Mouse (Mus musculus): Measurements from ENCODE around the gene Ppp1cb. TPM values are rescaled to one million over a fixed set of nuclear protein-coding genes. Genes with fewer than 3 reads are reported as not detected.

Gene Ppp1cb
- polyA plus RNA-seq, 1 experiment from 2014 or later, result 203 TPM

DNA sequence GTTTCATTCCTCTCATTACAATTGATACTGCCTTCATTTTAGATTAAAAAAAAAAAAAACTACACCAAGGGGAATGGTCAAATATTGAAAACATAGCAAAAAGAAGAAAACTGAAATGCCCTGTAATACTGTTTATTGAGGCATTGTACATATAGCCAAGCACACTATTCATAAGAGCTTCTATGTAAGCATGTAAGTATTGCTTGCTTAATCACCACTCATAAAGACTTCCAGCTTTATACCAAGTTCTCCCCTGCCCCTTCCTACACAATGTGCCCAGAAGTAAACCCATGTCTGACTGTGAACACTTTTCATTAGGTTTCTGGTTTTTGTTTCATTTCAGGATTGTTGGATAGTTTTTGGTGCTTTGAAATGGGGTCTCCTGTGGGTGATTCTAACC is 11.8 kb upstream of the Ppp1cb start:
- Histone ChIP-seq H3K9me3 (replicated peaks) (no peaks in the 10 kb centered on the region), H3K9ac (replicated peaks) (no peak overlapping the region), H3K4me3 (replicated peaks) (no peak overlapping the region), H3K4me1 (no peaks in the 10 kb centered on the region), H3K4me2 (no peak overlapping the region), H3K36me3 (no peaks in the 10 kb centered on the region), H3K27ac (replicated peaks) (no peak overlapping the region), H3K27me3 (replicated peaks) (no peaks in the 10 kb centered on the region)
- ATAC-seq (ENCODE audit: low FRiP score), result no peak

DNA sequence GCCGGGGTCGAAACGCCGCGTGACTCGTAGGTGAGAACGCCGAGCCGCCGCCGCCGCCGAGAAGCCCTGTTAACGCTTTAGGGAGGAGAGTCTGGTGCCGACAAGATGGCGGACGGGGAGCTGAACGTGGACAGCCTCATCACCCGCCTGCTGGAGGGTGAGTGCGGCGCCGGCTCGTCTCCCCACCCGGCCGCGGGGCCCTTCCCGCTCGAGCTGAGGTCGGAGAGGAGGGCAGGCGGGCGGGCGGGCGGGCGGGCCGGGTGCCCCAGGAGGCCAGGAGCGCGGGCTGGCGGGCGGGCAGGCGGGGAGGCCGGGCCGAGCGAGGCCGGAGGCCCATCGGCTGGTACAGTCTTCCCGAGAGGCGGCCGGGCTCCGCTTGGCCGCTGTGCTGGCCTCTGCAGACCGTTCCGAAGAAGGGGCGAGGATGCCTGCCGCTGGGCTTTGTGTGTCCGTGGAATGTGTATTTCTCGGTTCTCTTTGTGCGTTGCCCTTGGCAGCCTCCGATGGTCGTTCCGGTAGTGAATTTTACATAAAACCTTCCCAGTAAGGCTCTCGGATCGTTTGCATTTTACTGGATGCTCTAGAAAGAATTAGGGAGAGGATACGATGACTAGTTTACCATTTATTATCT is 723 bp downstream of the Ppp1cb start:
- WGBS, result 0% methylated on average over 44 of the region's 63 CpGs
- ATAC-seq (ENCODE audit: low FRiP score), result peak; percentile 85

DNA sequence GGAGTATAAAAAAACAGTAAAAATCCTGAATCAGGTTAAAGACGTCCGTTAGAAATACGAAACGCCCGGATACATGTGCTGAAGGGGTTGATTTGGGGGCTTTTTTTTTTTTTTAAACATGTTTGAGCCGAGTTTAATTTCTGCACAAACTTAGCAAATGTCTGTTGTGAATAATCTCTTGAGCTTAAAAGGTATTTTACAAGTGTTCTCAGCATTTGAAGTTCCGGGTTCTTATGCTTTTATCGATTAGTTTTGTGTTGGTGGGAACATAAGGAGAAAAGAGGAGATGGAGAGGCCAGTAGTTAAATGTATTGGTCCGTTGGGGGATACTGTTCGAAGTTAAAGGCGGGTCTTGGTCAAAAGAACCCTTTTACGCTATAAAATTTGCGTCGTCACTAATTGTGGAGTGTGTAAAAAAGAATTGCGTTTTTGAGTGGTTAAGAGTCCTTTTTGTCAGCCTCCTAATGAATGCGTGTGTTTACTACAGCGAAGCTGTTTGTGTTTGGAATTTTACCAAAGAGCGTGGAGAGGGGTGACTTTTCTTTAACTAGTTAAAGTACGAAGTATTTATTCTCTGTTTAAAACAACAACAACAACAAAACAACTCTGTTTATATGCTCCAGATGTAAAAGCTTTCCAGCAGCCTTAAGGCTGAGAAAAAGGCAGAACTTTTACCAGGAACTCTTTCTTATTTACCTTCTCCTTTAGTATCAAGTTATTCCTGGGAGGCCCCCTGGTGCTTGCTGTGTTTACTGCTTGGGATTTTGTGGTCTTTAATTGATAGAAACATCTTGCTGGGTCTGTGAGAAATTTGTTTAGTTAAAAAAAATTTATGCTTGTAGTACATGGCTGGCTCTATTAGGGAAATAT is 1.5 kb downstream of the Ppp1cb start:
- H3K9me3 ChIP-seq (replicated peaks), result no peaks in the 10 kb centered on the region
- peak overlapping the region; percentile 85 for H3K4me3 ChIP-seq (replicated peaks)
- no peaks in the 10 kb centered on the region for H3K27me3 ChIP-seq (replicated peaks)
- H3K27ac ChIP-seq (replicated peaks), result peak overlapping the region; percentile 99
- H3K9ac ChIP-seq (replicated peaks), result peak overlapping the region; percentile 92
- no peaks in the 10 kb centered on the region for H3K36me3 ChIP-seq
- WGBS, result under 1% methylated on average over 19 of the region's 19 CpGs
- ATAC-seq (ENCODE audit: low FRiP score), result no peak
- H3K4me2 ChIP-seq, result peak overlapping the region; percentile 72
- peaks cover 17% of the 10 kb centered on the region for H3K4me1 ChIP-seq

More for the DNA sequence above, 723 bp downstream of the Ppp1cb start:
- Histone ChIP-seq H3K4me3 (replicated peaks) (peak overlapping the region; percentile 85), H3K4me1 (peaks cover 17% of the 10 kb centered on the region), H3K27me3 (replicated peaks) (no peaks in the 10 kb centered on the region), H3K27ac (replicated peaks) (peak overlapping the region; percentile 99), H3K9me3 (replicated peaks) (no peaks in the 10 kb centered on the region), H3K9ac (replicated peaks) (peak overlapping the region; percentile 92), H3K4me2 (peak overlapping the region; percentile 72), H3K36me3 (no peaks in the 10 kb centered on the region)

DNA sequence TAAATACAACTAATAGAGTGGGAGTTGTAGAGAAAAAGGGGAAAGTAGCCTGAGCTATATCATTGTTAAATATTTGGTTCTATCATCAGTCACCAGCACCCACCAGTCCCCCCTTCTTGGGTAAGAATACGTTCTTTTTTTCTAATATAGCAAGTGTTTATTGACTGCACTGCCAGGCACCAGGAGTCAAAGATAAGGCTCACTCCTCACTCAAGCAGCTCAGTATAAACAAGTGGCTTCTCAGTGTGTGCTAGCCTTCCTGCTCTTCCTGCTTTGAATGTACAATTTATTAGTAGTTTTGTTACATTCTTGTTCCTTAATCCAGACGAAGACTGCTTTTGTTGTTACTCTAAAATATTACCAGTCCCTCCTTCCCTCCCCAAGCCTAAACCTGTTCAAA is 2.3 kb downstream of the Ppp1cb start:
- Histone ChIP-seq H3K4me1 (peaks cover 17% of the 10 kb centered on the region), H3K9me3 (replicated peaks) (no peaks in the 10 kb centered on the region), H3K27ac (replicated peaks) (no peak overlapping the region), H3K4me2 (peak overlapping the region; percentile 53), H3K36me3 (no peaks in the 10 kb centered on the region), H3K4me3 (replicated peaks) (peak overlapping the region; percentile 26), H3K27me3 (replicated peaks) (no peaks in the 10 kb centered on the region), H3K9ac (replicated peaks) (no peak overlapping the region)
- 34% methylated on average over 2 of the region's 2 CpGs for WGBS
- ATAC-seq (ENCODE audit: low FRiP score), result no peak

DNA sequence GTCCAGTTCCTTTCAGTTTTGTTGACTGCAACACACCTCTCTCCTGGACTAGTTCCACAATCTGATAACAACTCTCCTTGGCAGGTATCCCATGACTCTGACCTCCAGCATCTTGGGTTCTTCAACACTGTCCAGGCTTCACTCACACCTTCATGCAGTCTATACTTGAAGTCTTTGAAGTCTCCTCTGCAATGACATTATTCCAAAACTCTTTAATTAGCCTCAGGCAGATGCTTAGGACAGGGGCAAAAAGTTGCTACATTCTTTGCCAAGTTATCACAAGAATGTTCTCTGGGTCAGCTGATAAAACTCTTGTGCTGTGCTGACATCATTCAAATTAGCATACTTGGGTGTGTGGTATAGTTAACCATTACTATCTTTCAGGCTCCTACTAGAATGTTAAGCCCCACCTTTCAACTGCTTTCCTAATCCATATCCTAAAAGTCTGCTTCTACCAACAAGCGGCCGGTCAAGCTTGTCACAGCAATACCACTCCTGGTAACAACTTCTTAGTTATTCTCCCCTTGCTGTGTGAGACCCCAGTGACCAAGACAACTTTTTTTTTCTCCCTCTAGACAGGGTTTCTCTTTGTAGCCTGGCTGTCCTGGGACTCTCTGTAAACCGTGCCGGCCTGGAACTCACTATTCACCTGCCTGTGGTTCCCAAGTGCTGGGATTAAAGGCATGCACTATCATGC is 13.8 kb downstream of the Ppp1cb start:
- H3K4me3 ChIP-seq (replicated peaks), result no peak overlapping the region
- H3K36me3 ChIP-seq, result no peaks in the 10 kb centered on the region
- H3K4me2 ChIP-seq, result no peak overlapping the region
- H3K27me3 ChIP-seq (replicated peaks), result no peaks in the 10 kb centered on the region
- peaks cover 15% of the 10 kb centered on the region for H3K4me1 ChIP-seq
- ATAC-seq (ENCODE audit: low FRiP score), result no peak
- H3K9me3 ChIP-seq (replicated peaks), result no peaks in the 10 kb centered on the region
- H3K9ac ChIP-seq (replicated peaks), result no peak overlapping the region
- 92% methylated on average over 4 of the region's 4 CpGs for WGBS
- no peak overlapping the region for H3K27ac ChIP-seq (replicated peaks)

DNA sequence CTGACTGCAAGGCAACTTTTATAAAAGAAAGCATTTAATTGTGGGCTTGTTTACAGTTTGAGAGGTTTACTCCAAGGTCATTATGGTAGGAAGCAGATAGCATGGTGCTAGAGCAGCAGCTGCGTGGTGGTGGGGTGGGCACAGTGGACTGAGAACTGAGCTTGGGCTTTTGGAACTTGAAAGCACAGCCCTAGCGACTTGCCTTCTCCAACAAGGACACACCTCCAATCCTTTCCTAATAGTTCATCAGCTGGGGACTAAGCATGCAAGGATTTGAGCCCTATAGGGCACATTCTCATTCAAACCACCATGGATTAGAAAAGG is 14.3 kb downstream of the Ppp1cb start:
- no peak for ATAC-seq (ENCODE audit: low FRiP score)
- peaks cover 15% of the 10 kb centered on the region for H3K4me1 ChIP-seq
- H3K27ac ChIP-seq (replicated peaks), result no peak overlapping the region
- H3K9ac ChIP-seq (replicated peaks), result no peak overlapping the region
- WGBS, result 87% methylated on average over 2 of the region's 2 CpGs
- no peak overlapping the region for H3K4me3 ChIP-seq (replicated peaks)
- H3K9me3 ChIP-seq (replicated peaks), result no peaks in the 10 kb centered on the region
- no peak overlapping the region for H3K4me2 ChIP-seq
- H3K36me3 ChIP-seq, result no peaks in the 10 kb centered on the region
- H3K27me3 ChIP-seq (replicated peaks), result no peaks in the 10 kb centered on the region

DNA sequence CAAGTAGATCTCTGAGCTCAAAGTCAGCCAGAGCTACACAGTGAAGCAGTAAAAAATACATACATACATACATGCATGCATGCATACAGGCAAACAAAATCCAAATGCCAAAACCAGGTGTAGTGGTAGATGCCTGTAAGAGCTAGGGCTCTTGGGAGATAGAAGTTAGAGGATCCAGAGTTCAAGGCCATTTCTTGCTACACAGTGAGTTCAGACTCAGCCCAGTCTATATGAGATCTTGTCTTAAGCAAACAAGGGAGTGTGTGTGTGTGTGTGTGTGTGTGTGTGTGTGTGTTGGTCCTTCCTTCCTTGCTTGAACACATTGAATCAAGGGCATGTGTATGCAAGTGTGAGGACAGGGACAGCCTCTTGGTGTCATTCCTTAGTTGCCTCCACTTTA is 17.9 kb downstream of the Ppp1cb start:
- H3K9me3 ChIP-seq (replicated peaks), result no peaks in the 10 kb centered on the region
- no peak overlapping the region for H3K9ac ChIP-seq (replicated peaks)
- no peak for ATAC-seq (ENCODE audit: low FRiP score)
- no peak overlapping the region for H3K27ac ChIP-seq (replicated peaks)
- H3K4me1 ChIP-seq, result peaks cover 11% of the 10 kb centered on the region
- no peaks in the 10 kb centered on the region for H3K27me3 ChIP-seq (replicated peaks)
- H3K4me3 ChIP-seq (replicated peaks), result no peak overlapping the region
- peaks cover 17% of the 10 kb centered on the region for H3K36me3 ChIP-seq
- no peak overlapping the region for H3K4me2 ChIP-seq

DNA sequence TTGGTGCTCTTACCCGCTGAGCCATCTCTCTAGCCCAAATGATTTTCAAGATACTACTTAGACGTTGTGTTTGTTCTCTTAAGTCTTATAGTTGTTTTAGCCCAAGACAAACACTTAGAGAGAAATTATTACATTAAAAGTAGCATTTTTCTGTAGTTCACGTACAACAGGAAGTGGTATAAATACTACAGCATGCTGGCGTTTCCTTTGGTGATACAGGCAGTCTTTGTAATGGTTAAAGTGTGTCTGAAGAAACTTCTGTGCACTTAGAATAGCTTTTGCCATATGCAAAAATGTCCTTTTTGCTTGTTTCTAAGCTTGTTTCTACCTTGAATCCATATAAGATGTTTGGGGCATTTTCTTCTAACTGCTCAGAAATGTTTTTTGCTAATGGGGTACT is 20.3 kb downstream of the Ppp1cb start:
- Histone ChIP-seq H3K4me2 (no peak overlapping the region), H3K27ac (replicated peaks) (no peak overlapping the region), H3K4me1 (peaks cover 6% of the 10 kb centered on the region), H3K4me3 (replicated peaks) (no peak overlapping the region), H3K9ac (replicated peaks) (no peak overlapping the region), H3K27me3 (replicated peaks) (no peaks in the 10 kb centered on the region), H3K36me3 (peaks cover 23% of the 10 kb centered on the region), H3K9me3 (replicated peaks) (no peaks in the 10 kb centered on the region)
- ATAC-seq (ENCODE audit: low FRiP score), result no peak
- 96% methylated on average over 4 of the region's 4 CpGs for WGBS

DNA sequence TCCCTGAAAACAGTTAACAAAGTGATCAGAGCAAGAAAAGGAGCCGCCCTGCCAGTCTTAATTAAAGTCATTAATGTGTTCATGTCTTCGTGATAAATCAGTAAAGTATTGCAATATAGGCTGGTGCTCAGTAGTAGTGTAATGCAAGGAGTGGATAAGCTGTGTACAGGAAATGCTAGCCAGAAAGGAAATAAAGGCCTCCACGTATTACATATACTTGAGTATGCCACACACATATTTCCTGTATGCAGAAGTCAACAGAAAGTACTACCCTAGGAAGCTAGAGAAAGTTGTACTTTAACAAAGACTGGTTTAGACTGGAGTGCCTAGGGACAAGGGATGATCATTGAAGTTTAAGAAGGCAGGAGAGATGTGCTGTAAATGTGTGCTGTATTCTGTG is 26.8 kb downstream of the Ppp1cb start:
- 93% methylated on average over 3 of the region's 3 CpGs for WGBS
- Histone ChIP-seq H3K27me3 (replicated peaks) (no peaks in the 10 kb centered on the region), H3K9me3 (replicated peaks) (no peaks in the 10 kb centered on the region), H3K4me3 (replicated peaks) (no peak overlapping the region), H3K9ac (replicated peaks) (no peak overlapping the region), H3K36me3 (peaks cover 69% of the 10 kb centered on the region), H3K4me2 (no peak overlapping the region), H3K4me1 (no peaks in the 10 kb centered on the region), H3K27ac (replicated peaks) (no peak overlapping the region)
- no peak for ATAC-seq (ENCODE audit: low FRiP score)

DNA sequence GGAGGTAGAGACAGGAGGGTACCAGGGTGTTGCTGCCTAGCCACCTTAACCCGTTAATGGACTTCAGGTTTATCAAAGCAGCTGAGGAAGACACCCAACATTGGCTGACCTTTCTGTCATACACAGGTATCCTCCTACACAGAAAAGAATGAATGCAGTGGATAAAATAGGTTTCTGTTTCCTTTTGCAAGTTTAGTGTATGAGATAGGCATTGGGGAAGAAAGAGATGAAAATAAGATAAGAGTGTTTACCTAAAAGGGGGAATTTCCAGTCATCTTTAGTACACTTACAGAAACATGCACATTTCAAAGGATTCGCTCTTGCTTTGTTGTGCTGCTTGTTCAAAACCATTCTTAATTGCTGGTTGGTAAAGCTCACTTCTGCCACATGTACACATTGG is 29.4 kb downstream of the Ppp1cb start:
- Histone ChIP-seq H3K4me3 (replicated peaks) (no peak overlapping the region), H3K4me1 (no peaks in the 10 kb centered on the region), H3K27ac (replicated peaks) (no peak overlapping the region), H3K4me2 (no peak overlapping the region), H3K27me3 (replicated peaks) (no peaks in the 10 kb centered on the region), H3K36me3 (peaks cover 63% of the 10 kb centered on the region), H3K9ac (replicated peaks) (no peak overlapping the region), H3K9me3 (replicated peaks) (no peaks in the 10 kb centered on the region)
- 93% methylated on average over 2 of the region's 2 CpGs for WGBS
- ATAC-seq (ENCODE audit: low FRiP score), result no peak

DNA sequence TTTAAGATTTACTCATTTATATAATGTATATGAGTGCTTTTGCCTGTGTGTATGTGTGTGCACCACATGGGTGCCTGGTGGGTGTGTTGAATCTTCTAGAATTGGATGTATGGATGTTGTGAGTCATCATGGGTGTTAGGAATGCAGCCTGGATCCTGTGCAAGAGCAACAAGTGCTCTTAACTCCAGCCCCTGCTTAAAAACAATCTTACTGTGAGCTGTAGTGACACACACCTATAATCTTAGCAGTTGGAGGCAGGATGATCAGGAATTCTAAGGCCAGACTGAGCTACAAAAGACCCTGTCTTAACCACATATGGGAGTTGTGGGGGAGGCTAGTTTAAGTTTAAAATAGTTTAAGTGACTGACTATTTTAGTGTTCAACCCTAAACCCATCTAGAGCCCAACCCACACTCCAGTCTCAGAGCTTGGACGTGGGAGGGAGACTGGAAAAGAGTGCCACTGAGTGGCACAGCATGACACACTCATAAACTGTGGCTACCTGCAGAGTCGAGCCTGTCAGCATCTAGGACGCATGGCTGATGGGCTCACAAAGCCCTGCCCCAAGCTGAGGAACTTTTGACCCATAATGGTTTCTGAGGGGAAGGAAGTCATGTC is 35.5 kb downstream of the Ppp1cb start:
- Histone ChIP-seq H3K9ac (replicated peaks) (no peak overlapping the region), H3K27me3 (replicated peaks) (no peaks in the 10 kb centered on the region), H3K4me2 (no peak overlapping the region), H3K36me3 (peaks cover 30% of the 10 kb centered on the region), H3K4me3 (replicated peaks) (no peak overlapping the region), H3K4me1 (no peaks in the 10 kb centered on the region), H3K9me3 (replicated peaks) (no peaks in the 10 kb centered on the region), H3K27ac (replicated peaks) (no peak overlapping the region)
- WGBS, result 39% methylated on average over 3 of the region's 3 CpGs
- no peak for ATAC-seq (ENCODE audit: low FRiP score)
